Mouse (Mus musculus): ENCODE results near the gene Helz2. TPM values are rescaled to one million over a fixed set of nuclear protein-coding genes. Genes with fewer than 3 reads are reported as not detected.

The Helz2 gene
- 34.6 and 36.2 TPM in 2 replicates for polyA plus RNA-seq (2012; rRNA removed; ENCODE audit: low replicate concordance)

DNA sequence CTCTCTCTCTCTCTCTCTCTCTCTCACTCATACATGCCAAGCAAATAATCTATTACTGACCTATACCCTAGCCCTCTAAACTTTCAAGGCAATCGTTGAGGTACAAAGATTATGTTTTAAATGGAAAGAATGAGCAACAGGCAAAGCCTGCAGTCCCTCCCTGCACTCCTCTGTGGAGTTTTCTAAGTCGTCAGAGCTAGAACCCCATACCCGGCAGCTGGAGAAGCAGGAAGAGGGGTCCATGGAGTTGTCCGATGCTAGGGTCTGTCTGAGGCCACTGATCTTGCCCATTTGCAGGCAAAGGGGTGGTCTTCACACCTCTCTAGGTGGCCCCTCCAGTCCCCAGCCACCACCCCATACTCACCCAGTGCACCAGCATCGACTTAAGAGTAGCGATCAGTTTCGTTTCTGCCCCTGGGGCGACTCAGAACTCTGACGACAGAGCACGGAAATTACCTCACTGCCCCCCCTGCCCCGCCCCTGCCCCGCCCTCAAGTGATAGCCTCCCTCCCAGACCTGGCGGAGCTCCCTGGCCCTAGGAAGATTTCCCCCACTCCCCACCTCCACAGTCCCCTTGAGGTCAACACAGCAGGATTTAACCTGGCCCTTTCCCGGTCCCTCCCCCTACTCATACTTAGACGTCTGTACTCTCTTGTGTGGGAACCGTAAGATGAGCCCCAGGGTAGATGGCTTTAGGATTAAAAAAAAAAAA lies at the start of gene Helz2:
TSS of gene Helz2 (minus strand) at position 426 of the 712 bp plus-strand sequence.

DNA sequence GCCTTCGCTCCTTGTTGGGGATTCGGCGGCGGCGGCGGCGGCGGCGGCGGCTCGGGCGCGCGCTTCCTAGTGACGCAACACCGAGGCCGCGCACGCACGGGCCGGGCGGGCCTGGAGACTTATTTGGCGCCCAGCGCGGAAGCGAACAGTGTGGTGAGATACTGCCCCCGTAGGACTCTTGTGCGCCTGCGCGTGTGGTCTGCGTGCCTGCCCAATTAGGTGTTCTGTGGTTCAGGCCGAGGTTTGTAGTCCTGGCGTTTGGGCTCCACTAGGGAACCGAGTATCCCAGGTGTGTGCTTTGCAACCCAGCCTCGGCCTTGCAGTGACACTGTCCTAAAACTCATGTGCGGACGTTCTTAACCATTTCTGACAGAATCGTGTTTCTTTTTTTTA lies 46.1 kb upstream of the Helz2 start, which contains the start of gene Gmeb2:
TSS of gene Gmeb2 (minus strand) at position 78 of the 393 bp plus-strand sequence.

DNA sequence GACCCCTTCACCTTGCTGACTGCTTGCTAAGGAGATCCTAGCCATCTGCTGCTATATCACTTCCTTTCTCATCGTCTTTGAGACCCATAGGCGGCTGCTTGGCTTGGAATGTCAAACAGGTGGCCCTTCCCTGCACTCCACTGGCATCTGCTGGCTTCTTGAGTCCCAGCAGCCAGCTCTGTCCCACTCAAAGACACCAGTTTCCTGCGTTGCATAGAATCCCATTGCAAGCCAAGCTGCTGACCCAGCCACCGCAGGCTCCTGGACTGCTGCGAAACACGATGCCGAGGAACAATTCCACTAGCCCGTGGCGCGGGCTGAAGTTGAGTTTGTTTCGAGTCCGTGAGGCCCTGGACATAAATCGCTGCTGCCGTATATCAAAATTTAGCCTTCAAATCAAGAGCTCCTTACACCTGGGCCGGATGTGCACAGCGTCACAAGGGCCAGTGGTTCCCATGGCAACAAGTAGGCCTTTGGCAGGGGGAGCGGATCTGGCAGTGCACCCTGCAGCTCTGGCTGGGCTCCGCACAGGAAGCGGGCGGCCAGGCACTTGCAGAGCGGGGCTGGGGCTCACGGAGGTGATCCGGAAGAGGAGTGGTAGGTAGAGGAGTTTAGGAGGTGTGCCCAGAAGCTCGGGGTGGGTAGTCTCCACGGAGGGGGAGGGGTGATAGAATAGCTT lies 22.1 kb downstream of the Helz2 start, which contains the start of gene Fndc11:
TSS of gene Fndc11 (plus strand) at position 476 of the 679 bp plus-strand sequence.

DNA sequence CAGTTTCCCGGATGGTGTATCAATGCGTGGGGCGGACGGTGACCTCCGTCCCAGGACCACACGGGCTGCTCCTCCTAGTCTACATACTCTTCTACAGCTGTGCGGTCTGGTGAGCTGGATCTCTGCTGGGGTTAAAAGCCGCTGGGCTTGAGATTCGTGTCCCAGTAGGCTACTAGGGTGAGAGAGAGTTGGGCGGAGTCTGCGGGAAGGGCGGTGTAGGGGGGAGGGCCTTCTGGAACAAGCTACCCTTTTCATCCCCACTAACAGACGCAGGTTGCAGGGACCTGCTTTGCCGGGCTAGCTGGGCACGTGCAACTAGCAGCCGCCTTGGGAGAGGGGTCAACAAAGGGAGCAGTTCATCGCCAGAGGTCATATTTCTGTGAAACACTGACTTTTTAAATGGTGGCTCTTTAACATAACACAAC lies 28.8 kb downstream of the Helz2 start, which contains the start of gene Srms:
TSS of gene Srms (minus strand) at position 165 of the 425 bp plus-strand sequence.

DNA sequence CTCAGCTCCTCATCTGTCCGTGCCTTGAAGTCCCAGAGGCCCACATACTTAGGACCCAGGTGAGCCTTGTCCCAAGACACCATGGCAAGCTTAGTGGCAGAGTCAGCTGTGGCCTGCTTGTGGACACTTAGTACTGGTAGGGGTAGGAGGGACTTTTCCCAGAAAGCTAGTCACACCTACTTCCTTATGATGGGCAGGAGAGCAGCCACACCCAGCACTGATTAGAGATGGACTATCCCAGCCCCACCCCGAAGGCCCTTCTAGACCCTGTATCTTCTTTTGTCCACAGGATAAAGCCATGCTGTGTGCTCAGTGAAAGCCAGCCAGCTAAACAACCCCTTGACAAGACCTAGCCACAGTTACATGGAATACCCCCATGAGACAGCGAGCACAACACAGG lies 39.4 kb downstream of the Helz2 start, which contains the start of gene Ptk6:
TSS of gene Ptk6 (minus strand) at position 368 of the 400 bp plus-strand sequence.

DNA sequence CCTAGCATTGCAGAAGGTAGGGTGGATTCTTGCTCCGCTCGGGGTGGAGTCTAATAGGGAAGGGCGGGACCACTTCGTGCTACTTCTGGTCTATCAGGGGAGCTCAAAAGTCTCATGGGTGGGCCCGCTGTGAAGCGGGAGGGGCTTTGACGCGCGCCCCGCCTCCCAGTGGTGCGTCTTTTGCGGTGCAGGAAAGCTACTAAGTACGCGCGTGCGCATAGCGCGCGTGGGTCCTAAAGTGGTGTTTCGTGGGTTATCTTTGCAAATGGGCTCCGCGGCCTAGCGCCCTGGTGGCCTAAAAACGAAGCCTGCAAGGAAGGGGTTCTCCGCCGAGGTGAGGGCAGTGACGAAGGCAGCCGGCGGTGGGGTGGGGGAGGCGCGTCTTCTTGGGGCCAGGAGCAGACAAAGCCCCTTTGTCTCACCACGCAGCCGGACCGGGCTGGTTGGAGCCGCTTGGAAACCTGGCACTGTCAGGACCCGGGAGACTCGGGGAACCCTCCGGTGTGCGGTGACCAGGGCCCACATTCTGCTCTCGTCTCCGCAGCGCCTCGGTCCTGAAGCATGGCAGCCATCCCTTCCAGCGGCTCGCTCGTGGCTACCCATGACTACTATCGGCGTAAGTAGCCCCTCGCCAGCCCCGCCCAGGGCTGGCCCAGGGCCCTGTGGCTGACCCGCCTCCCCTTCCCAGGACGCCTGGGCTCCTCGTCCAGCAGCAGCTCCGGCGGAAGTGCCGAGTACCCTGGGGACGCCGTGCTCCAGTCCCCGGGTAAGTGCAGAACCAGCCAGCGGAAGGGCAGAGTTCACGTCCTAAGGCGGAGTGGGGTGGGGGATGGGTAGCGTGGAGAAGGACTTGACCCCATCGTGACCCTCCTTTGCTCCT lies 54.5 kb downstream of the Helz2 start, which contains the start of gene Ppdpf:
TSS of gene Ppdpf (plus strand) at position 127 of the 880 bp plus-strand sequence.

Other genes starting within 250 kb of the Helz2 start
- 0.20 and 0.33 TPM in 2 replicates for gene Chrna4, start 198.5 kb downstream of the Helz2 start, polyA plus RNA-seq (2012; rRNA removed; ENCODE audit: low replicate concordance)
- gene Kcnq2, start 106.7 kb downstream of the Helz2 start, polyA plus RNA-seq (2012; rRNA removed; ENCODE audit: low replicate concordance): 0.06 and 0.20 TPM in 2 replicates
- 0.54 and 1.9 TPM in 2 replicates for gene Eef1a2, start 85.0 kb downstream of the Helz2 start, polyA plus RNA-seq (2012; rRNA removed; ENCODE audit: low replicate concordance)
- 136 and 163 TPM in 2 replicates for gene Ppdpf, start 54.8 kb downstream of the Helz2 start, polyA plus RNA-seq (2012; rRNA removed; ENCODE audit: low replicate concordance)
- gene Ptk6, start 39.2 kb downstream of the Helz2 start, polyA plus RNA-seq (2012; rRNA removed; ENCODE audit: low replicate concordance): 0.03 and 0.19 TPM in 2 replicates
- gene Srms, start 28.8 kb downstream of the Helz2 start, polyA plus RNA-seq (2012; rRNA removed; ENCODE audit: low replicate concordance): 0.71 and 2.8 TPM in 2 replicates
- gene Fndc11, start 22.0 kb downstream of the Helz2 start, polyA plus RNA-seq (2012; rRNA removed; ENCODE audit: low replicate concordance): 0.27 and 0.50 TPM in 2 replicates
- gene Gmeb2, start 46.0 kb upstream of the Helz2 start, polyA plus RNA-seq (2012; rRNA removed; ENCODE audit: low replicate concordance): 15.7 and 22.0 TPM in 2 replicates
- gene Stmn3, start 72.5 kb upstream of the Helz2 start, polyA plus RNA-seq (2012; rRNA removed; ENCODE audit: low replicate concordance): 0.21 and 0.95 TPM in 2 replicates
- 48.1 and 81.8 TPM in 2 replicates for gene Rtel1, start 77.7 kb upstream of the Helz2 start, polyA plus RNA-seq (2012; rRNA removed; ENCODE audit: low replicate concordance)
- gene Zgpat, start 122.9 kb upstream of the Helz2 start, polyA plus RNA-seq (2012; rRNA removed; ENCODE audit: low replicate concordance): 34.1 and 66.0 TPM in 2 replicates
- gene Arfrp1, start 123.4 kb upstream of the Helz2 start, polyA plus RNA-seq (2012; rRNA removed; ENCODE audit: low replicate concordance): 40.8 and 63.9 TPM in 2 replicates
- gene Lime1, start 138.1 kb upstream of the Helz2 start, polyA plus RNA-seq (2012; rRNA removed; ENCODE audit: low replicate concordance): 42.7 and 88.5 TPM in 2 replicates
- 15.9 and 17.4 TPM in 2 replicates for gene Zbtb46, start 217.4 kb upstream of the Helz2 start, polyA plus RNA-seq (2012; rRNA removed; ENCODE audit: low replicate concordance)